Mouse (Mus musculus): ENCODE data around the gene 5730522E02Rik. TPM values are rescaled to one million over a fixed set of nuclear protein-coding genes. Genes with fewer than 3 reads are reported as not detected.

5730522E02Rik gene
- polyA plus RNA-seq, 1 experiment: 0.25 TPM

DNA sequence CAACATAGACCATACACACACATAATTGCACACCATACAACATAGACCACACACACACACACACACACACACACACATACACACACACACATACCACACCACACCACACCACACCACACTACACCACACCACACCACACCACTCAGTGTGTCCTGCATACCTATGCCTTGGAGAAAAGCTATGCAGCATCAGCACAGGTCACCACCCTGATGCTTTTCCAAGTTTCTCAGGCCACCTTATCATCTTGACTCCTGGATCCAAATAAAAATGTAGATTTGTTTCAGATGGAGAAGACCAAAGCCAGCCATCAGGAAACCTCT, 8.8 kb downstream of the 5730522E02Rik start:
- H3K4me1 ChIP-seq (ENCODE audit: control insufficient read depth, insufficient read depth, low read length): no peaks in the 10 kb centered on the region
- no peak overlapping the region for H3K27ac ChIP-seq (ENCODE audit: control insufficient read depth, insufficient read depth, low read depth, low read length)
- H3K36me3 ChIP-seq (ENCODE audit: control insufficient read depth, insufficient read depth, low read length): no peaks in the 10 kb centered on the region

DNA sequence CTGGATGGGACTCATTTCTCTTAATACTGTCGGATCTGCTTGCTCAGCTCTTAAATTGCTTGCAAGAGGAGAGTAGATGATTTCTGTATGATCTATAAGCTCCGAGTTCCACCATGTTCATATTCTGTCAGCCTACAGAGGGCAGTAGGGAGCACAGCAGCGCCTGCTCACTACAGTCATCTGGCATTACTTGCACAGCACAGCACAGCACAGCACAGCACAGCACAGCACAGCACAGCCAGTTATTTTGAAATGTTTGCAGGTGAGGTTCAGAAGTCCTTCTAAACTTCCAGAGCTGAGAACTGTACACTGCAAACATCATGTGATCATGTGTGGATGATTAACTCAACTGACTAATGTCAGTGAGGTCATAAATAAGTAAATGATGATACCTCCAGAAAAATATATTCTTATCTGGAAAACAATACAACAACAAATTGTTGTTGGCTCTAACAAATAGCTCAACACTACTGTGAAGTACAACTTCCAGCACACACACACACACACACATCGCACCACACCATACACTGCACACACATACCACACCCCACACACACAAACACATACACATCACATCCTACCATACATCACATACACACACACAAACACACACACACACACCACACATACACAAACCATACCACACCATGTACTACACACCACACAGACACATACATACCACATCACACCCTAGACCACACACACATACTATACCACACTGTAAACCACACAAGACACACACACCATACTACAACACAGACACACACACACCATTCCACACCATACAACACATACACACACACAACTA, 9.4 kb downstream of the 5730522E02Rik start:
- H3K36me3 ChIP-seq (ENCODE audit: control insufficient read depth, insufficient read depth, low read length): no peaks in the 10 kb centered on the region
- H3K27ac ChIP-seq (ENCODE audit: control insufficient read depth, insufficient read depth, low read depth, low read length): no peak overlapping the region
- TF ChIP-seq POLR2A (IDR thresholded peaks at IDR 0.05; ENCODE audit: control insufficient read depth, low read depth, low read length) (no peak), CTCF (IDR thresholded peaks at IDR 0.05; ENCODE audit: control insufficient read depth, insufficient read depth, insufficient replicate concordance, low read depth, low read length) (peak; percentile 60; the same call in 1 of the 2 replicates)
- no peaks in the 10 kb centered on the region for H3K4me1 ChIP-seq (ENCODE audit: control insufficient read depth, insufficient read depth, low read length)
- no peak overlapping the region for H3K4me3 ChIP-seq (ENCODE audit: control insufficient read depth, low read depth, low read length)
- no peaks in the 10 kb centered on the region for H3K27me3 ChIP-seq (ENCODE audit: control insufficient read depth, insufficient read depth, low read length)

More for the DNA sequence above, 8.8 kb downstream of the 5730522E02Rik start:
- TF ChIP-seq CTCF (IDR thresholded peaks at IDR 0.05; ENCODE audit: control insufficient read depth, insufficient read depth, insufficient replicate concordance, low read depth, low read length) (no peak), POLR2A (IDR thresholded peaks at IDR 0.05; ENCODE audit: control insufficient read depth, low read depth, low read length) (no peak)
- H3K27me3 ChIP-seq (ENCODE audit: control insufficient read depth, insufficient read depth, low read length): no peaks in the 10 kb centered on the region
- H3K4me3 ChIP-seq (ENCODE audit: control insufficient read depth, low read depth, low read length): no peak overlapping the region

- Histone ChIP-seq H3K4me3 (ENCODE audit: control insufficient read depth, low read depth, low read length) (no peak overlapping the region), H3K27me3 (ENCODE audit: control insufficient read depth, insufficient read depth, low read length) (no peaks in the 10 kb centered on the region), H3K4me1 (ENCODE audit: control insufficient read depth, insufficient read depth, low read length) (no peaks in the 10 kb centered on the region), H3K36me3 (ENCODE audit: control insufficient read depth, insufficient read depth, low read length) (no peaks in the 10 kb centered on the region), H3K27ac (ENCODE audit: control insufficient read depth, insufficient read depth, low read depth, low read length) (no peak overlapping the region)
- TF ChIP-seq CTCF (IDR thresholded peaks at IDR 0.05; ENCODE audit: control insufficient read depth, insufficient read depth, insufficient replicate concordance, low read depth, low read length): no peak
- no peak for TF ChIP-seq POLR2A (IDR thresholded peaks at IDR 0.05; ENCODE audit: control insufficient read depth, low read depth, low read length)
Observed at GRCm38 (mm10) chr11:26195468-26195867, 15.1 kb downstream of the 5730522E02Rik start.

- H3K27me3 ChIP-seq (ENCODE audit: control insufficient read depth, insufficient read depth, low read length): no peaks in the 10 kb centered on the region
Observed at GRCm38 (mm10) chr11:26187231-26187967, 23.2 kb downstream of the 5730522E02Rik start.

GRCm38 (mm10) chr11:26170572-26170971, 40.0 kb downstream of the 5730522E02Rik start:
- Histone ChIP-seq H3K27ac (ENCODE audit: control insufficient read depth, insufficient read depth, low read depth, low read length) (no peak overlapping the region), H3K27me3 (ENCODE audit: control insufficient read depth, insufficient read depth, low read length) (no peaks in the 10 kb centered on the region), H3K36me3 (ENCODE audit: control insufficient read depth, insufficient read depth, low read length) (no peaks in the 10 kb centered on the region), H3K4me1 (ENCODE audit: control insufficient read depth, insufficient read depth, low read length) (no peaks in the 10 kb centered on the region), H3K4me3 (ENCODE audit: control insufficient read depth, low read depth, low read length) (no peak overlapping the region)
- TF ChIP-seq CTCF (IDR thresholded peaks at IDR 0.05; ENCODE audit: control insufficient read depth, insufficient read depth, insufficient replicate concordance, low read depth, low read length) (no peak), POLR2A (IDR thresholded peaks at IDR 0.05; ENCODE audit: control insufficient read depth, low read depth, low read length) (no peak)

More at GRCm38 (mm10) chr11:26187231-26187967, 23.2 kb downstream of the 5730522E02Rik start:
- TF ChIP-seq POLR2A (IDR thresholded peaks at IDR 0.05; ENCODE audit: control insufficient read depth, low read depth, low read length): no peak
- no peak for TF ChIP-seq CTCF (IDR thresholded peaks at IDR 0.05; ENCODE audit: control insufficient read depth, insufficient read depth, insufficient replicate concordance, low read depth, low read length)
- H3K27ac ChIP-seq (ENCODE audit: control insufficient read depth, insufficient read depth, low read depth, low read length): no peak overlapping the region
- no peak overlapping the region for H3K4me3 ChIP-seq (ENCODE audit: control insufficient read depth, low read depth, low read length)
- no peaks in the 10 kb centered on the region for H3K36me3 ChIP-seq (ENCODE audit: control insufficient read depth, insufficient read depth, low read length)
- no peaks in the 10 kb centered on the region for H3K4me1 ChIP-seq (ENCODE audit: control insufficient read depth, insufficient read depth, low read length)

- H3K27me3 ChIP-seq (ENCODE audit: control insufficient read depth, insufficient read depth, low read length): no peaks in the 10 kb centered on the region
- H3K27ac ChIP-seq (ENCODE audit: control insufficient read depth, insufficient read depth, low read depth, low read length): no peak overlapping the region
- H3K4me1 ChIP-seq (ENCODE audit: control insufficient read depth, insufficient read depth, low read length): no peaks in the 10 kb centered on the region
- no peak overlapping the region for H3K4me3 ChIP-seq (ENCODE audit: control insufficient read depth, low read depth, low read length)
- TF ChIP-seq POLR2A (IDR thresholded peaks at IDR 0.05; ENCODE audit: control insufficient read depth, low read depth, low read length) (no peak), CTCF (IDR thresholded peaks at IDR 0.05; ENCODE audit: control insufficient read depth, insufficient read depth, insufficient replicate concordance, low read depth, low read length) (no peak)
- H3K36me3 ChIP-seq (ENCODE audit: control insufficient read depth, insufficient read depth, low read length): no peaks in the 10 kb centered on the region
Observed at GRCm38 (mm10) chr11:26167609-26167971, 43.0 kb downstream of the 5730522E02Rik start.

DNA sequence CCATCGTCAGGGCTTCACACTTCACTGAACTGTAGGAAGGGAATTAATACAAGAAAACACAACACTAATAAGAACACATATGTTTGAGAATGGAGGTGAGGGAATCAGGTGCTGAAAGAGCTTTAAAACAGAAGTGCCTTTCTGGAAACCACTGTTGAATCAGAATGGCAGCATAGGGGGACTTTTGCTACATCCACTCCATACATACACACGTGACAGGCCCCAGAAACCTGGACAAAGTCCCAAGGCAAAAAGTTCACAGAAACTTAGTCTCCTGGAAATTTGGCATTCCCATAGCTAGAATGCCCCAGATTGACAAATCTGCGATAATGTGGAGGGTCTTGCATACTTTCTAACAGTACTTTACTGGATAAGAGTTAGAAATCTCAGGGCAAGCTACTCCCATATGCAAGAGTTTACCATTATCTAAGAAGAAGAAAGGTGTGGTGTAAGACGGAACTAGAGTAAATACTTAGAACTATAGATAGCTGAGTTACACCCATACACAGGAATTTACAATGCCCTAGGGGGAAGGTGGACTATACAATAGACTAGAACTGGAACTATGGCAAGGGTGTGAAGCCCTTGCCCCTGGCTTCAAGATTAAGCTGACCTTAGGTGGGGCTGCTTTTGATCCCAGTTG, 43.5 kb downstream of the 5730522E02Rik start:
- Histone ChIP-seq H3K27ac (ENCODE audit: control insufficient read depth, insufficient read depth, low read depth, low read length) (no peak overlapping the region), H3K36me3 (ENCODE audit: control insufficient read depth, insufficient read depth, low read length) (no peaks in the 10 kb centered on the region), H3K4me1 (ENCODE audit: control insufficient read depth, insufficient read depth, low read length) (no peaks in the 10 kb centered on the region), H3K4me3 (ENCODE audit: control insufficient read depth, low read depth, low read length) (no peak overlapping the region), H3K27me3 (ENCODE audit: control insufficient read depth, insufficient read depth, low read length) (no peaks in the 10 kb centered on the region)
- TF ChIP-seq POLR2A (IDR thresholded peaks at IDR 0.05; ENCODE audit: control insufficient read depth, low read depth, low read length) (no peak), CTCF (IDR thresholded peaks at IDR 0.05; ENCODE audit: control insufficient read depth, insufficient read depth, insufficient replicate concordance, low read depth, low read length) (no peak)
